Mouse (Mus musculus) erythroblast, adult 5-6 weeks (primary cell): Measurements from ENCODE around the gene Gm21988. TPM values are rescaled to one million over a fixed set of nuclear protein-coding genes. Genes with fewer than 3 reads are reported as not detected.

Experiments used
- ATAC-seq: replicated peaks from 2 replicates; pipeline ENCODE4 v1.8.0; 2016; ENCODE audit warnings: moderate number of reproducible peaks, mild to moderate bottlenecking, moderate TSS enrichment, inconsistent platforms; ENCODE audit not compliant: poor library complexity, low FRiP score, severe bottlenecking
- total RNA-seq, 2 experiments: library from RNA; stranded (forward) in 1 of 2; stranded (reverse) in 1 of 2; fragments of 150-400 nt in 1 of 2; fragments of 200-764, 138-1000 nt in 1 of 2; gene quantifications; 2 replicates each; pipeline versions ENCODE4 v1.2.3 to v1.2.4; 2015 to 2017; ENCODE audit warnings: low replicate concordance in 2 of 2

The Gm21988 gene
- total RNA-seq (2015; ENCODE audit: low replicate concordance) (2.3 TPM in 1 of 2 replicates, not detected in the other), total RNA-seq (2017; ENCODE audit: low replicate concordance) (not detected in 2 replicates)

DNA sequence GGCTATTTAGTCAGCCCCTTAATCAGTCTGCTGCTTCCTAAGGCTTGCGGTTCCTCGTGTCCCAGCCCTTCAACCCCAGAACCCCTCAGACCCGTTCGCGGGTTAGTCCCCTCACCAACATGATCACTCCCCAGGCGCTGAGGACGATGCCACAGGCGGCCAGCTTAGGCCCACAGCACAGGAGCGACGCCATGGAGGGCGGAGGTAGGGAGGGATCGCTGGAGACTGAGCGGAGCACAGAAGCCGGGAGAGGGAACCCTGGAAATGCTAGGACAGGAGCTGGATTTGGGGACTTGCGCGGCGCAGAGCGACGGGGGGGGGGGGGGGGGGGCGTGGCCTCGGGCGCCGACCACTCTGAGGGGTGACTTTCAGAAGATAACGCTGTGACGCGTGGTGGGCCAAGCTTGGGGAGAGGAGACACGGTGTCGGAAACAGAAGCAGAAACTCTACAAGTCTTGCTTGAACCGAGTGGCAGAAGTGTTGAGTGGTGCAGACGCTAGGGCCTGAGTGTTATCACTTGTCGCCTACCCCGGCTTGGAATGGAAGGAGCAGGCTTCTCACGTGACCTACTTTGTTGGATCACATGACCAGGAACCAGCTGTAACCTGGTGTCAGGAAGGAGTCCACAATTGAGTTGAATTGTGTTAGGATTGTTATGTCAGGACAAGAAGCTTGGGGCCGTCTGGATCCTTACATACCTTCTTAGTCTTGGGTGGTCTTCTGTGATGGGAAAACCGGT, at the start of gene Gm21988, which contains the start of gene Rnasek:
Gene Gm21988, minus strand, starts transcription at position 290 of the 739 bp plus-strand sequence.
Gene Rnasek, minus strand, starts transcription at position 302 of the 739 bp plus-strand sequence.
- peak; percentile 71 for ATAC-seq

GRCm38 (mm10) chr11:70289236-70289635, 49.6 kb upstream of the Gm21988 start:
- ATAC-seq: no peak

DNA sequence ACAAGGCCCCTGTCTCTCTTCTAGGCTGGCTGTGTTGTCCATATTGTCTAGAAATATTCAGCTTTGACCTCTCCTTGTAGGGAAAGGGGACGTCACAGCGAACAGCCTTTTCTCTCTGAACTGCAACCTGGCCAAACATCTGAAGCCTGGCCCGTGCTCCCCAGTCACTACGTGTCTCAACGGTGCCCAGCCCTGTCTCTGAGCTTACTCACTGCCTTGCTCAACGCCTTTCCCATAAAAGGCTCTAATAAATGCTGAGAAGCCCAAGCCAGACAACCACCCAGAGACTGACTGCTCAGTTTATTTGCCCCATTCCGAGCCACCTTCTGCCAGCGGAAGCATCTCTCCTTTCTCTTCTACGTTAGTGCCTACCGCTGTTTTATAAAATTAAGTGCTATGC, 48.5 kb upstream of the Gm21988 start:
- ATAC-seq: no peak

GRCm38 (mm10) chr11:70285686-70286085, 46.1 kb upstream of the Gm21988 start:
- no peak for ATAC-seq

DNA sequence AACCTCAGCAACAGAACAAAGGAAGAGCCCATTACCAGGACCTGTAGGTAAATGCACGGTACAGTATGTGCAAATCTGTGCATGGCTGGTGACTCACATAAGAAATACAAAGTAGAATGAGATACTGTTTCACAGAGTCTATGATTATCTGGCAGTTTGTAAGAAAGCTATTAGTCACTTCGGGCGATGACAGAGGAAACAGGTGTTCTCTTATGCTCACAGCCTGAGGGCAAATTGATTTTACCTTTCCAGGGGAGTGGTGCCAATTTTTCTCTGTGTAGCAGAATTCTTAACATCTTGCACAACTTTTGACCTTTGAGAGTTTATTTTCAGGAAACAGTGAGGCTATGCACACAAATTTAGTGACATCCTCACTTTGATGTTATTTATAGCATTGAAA, 45.1 kb upstream of the Gm21988 start:
- ATAC-seq: no peak

DNA sequence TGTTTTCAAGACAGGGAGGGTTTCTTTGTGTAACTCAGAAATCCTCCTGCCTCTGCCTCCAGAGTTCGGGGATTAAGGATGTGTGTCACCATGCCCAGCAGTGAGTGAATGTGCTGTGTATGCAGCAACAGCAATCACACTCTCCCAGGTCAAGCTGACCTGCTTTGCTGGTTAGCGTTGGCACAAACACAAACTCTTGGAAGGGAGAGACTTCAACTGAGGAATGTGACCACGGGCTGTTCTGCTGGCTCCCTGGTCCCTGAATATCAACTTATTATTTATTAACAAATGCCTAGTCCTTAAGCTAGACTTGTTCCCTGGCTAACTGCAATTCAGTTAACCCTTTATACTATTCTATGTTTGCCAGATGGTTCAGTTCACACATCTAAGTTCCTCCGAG, 44.0 kb upstream of the Gm21988 start:
- ATAC-seq: no peak

DNA sequence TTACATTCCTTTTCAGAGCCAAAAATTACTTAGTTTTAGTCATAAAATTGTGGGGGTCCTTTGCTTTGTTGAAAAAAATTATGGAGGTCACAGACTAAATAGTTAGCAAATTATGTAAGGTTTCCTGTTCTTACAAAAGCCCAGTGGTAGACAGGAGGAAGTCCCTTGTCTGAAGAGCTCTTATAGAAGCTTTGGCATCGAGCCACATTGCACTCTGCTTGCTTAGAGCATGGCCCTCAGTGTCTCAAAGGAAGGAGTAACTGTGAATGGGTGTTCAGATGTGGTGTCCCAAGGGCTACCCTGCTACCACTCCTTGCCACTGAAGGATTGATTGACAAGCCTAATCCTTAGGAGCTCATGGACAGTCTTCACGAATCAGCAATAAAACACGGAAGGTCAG, 40.8 kb upstream of the Gm21988 start:
- no peak for ATAC-seq

DNA sequence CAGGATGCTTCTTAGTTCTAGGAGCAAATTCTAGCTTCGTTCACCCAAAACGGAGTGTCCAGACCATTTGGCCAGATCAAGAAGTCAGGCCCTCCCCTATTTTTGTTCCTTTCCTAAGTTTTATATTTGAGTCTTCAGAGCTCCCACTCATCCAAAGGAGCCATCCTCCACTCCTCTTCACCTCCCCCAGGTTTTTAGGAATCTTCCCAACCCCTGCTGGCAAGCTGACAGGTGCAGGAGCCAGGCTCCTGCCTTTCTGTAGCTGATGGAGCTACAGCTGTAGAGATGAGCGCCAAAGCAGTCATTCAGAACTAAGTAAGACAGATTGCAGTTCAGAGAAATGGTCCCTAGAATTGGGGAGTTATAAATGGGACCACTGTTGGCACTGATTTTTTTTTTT, 39.3 kb upstream of the Gm21988 start:
- ATAC-seq: no peak

DNA sequence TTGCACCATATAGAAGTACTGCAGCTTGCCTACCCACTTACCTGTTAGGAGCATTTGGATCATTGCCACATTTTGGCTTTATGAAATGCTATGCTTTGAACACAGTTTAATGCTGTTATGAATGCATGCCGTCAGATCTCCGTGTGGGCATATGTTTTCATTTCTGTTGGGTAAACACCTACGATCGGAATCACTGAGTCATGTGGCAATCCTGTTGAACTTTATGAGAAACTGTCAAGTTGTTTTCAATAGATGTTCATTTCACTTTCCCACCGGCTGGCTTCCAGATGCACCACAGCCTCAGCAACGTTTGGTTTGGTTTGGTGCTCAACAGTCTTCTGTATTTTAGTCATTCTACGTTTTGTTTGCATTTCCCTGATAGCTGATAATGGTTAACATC, 32.0 kb upstream of the Gm21988 start:
- no peak for ATAC-seq

DNA sequence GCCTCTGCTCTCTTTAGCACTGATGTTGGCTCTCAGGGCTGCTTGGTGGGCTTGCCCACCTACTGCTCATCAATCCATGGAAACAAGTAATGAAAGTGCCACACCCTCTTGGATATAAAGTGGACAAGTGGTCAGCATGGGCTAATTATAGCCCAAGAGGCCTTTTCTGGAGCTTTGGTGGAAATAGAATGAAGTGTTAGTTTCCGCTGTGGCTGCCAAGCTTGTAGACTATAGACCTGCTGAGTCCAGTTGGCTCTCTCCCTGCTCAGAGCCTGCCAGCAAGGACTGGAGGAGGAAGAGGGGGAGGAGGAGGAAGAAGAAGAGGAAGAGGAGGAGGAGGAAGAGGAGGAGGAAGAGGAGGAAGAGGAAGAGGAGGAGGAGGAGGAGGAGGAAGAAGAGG, 26.8 kb upstream of the Gm21988 start:
- ATAC-seq: no peak

GRCm38 (mm10) chr11:70265819-70266218, 26.2 kb upstream of the Gm21988 start:
- ATAC-seq: no peak

DNA sequence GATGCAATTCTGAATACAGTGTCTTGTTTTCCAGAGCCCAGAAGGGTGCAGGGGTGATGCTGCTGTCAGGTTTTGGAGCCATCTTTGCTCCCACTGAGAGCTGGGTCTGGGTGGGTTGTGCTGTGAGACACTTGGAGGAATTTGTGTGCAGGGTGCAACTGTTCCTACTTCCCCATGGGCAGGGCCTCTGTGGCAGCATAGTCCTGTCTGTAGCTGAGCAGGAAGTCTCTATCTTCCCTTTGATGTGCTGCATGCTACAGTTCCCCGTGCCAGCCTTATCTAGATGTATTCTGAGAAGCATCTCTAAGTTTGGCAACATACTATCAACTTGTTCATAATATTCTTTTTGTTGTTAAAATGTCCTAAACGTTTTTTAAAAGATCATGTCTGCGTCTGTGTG, 25.6 kb upstream of the Gm21988 start:
- ATAC-seq: no peak

- ATAC-seq: no peak
Observed at GRCm38 (mm10) chr11:70259035-70259434, 19.4 kb upstream of the Gm21988 start.

- no peak for ATAC-seq
Observed at GRCm38 (mm10) chr11:70254931-70255531, 15.4 kb upstream of the Gm21988 start, which contains the start of gene Alox12. TSS of gene Alox12 (minus strand) at chr11:70255353.

DNA sequence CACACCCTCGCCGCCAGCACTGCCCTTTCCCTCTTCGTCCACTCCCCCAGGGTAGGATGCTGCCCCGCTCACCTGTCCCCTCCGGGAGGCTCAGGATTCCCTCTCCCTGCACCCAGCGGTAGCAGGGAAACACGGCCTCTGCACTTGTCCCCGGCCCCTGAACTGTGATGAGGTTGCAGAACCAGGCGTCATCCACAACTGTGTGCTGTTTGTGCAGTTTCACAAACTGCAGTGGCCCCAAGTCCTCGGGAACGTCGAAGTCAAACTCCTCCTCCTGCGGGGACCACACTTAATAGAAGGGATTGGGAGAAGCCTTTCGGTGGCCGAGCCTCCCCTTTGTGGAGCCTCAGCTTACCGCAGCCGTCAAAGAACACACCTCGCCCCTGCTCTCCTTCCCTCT, 14.7 kb upstream of the Gm21988 start:
- ATAC-seq: no peak

DNA sequence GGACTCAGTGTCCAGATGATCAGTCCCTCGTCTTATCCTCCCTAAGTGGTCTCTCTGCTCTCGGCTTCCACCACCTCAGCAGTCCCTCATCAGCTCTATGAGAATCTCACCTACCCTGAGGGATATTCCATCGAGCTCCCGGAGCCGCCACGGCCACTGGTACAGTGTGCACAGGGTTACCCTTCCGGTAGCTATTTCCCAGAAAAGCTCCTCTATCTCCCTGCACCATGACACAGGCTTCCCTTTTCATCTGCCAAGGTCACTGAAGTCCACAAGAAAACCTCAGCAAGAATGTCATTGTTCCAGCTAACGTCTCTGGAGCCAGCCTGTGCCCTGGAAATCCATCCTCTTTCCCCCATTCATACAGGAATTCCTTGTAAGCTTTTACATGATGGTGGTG, 12.2 kb upstream of the Gm21988 start:
- no peak for ATAC-seq

- ATAC-seq: no peak
Observed at GRCm38 (mm10) chr11:70250150-70250549, 10.5 kb upstream of the Gm21988 start.

DNA sequence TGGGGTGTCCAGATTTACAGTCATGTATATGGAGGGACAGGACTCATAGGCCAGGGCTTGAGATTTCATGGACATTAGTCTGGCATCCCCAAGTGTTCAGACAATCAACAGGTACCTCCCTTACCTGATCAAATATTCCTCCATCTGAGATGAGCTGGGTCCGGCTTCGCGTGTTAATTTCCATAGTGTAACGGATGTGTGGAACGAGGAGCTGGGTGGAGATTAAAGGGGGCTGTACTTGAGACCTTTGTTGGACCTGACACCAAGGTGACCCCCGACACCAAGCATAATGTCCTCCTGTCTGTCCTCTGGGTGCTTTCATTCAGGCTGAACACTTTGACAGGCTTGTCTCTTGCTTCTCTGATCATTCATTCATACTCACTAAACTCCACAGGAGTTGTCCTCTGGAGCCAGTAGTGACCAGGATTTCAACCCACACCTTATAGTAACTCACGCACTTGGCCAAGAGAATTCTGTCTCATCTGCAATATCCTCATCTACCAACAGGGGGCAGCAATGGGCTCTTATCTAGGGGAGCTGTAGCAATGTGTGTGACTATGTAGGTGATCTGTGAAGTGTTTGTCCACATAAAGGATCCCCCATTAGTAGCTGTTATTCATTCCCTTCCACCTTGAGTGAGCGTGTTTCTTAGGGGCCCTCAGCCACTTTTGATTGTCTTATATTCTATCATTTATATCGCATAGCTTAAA, 7.7 kb upstream of the Gm21988 start:
- ATAC-seq: peak; percentile 69; the same call in 1 of the 2 replicates

- ATAC-seq: no peak
Observed at GRCm38 (mm10) chr11:70242591-70242990, 3.0 kb upstream of the Gm21988 start.

DNA sequence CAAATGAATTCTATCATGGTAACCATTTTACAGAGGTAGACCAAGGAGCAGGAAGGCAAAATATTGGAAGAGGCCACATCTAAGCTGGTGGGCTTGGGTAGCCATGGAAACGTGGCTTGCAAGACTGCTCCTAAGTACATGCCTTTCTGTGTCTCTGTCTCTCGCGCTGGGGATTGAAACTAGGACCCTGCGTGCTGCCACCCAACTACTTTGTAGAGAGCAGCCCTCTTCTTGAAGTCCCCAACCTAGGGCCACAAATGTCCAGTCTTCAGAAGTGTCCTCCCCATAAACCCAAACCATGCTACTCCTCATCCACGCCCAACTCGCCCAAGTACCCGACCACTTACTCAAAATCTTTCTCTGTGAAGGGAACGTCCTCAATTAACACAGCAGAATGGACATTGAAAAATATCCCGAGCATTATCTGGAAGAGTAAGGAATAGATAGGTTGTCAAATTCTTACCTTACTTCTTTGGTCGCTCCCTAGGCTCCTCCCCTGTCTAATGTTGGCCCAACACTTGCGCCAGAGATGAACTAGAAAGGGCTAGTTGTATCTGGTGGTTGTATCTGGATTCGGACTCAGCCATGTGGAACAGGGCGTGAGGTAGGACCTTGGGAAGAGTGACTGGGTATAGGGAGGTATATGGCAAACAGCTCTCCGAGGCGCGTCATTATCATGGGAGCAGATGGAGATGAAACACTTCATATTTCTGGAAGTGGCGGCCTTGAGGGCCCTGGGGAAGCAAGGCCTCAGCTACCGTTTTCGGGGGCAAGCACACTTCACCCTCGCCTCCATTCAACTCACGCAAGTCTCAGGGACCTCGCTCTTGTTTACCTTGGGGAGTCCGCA, 814 bp downstream of the Gm21988 start:
- peak; percentile 18 for ATAC-seq
